ENCODE assay signal across 10 mouse cellular contexts in the genomic region with DNA sequence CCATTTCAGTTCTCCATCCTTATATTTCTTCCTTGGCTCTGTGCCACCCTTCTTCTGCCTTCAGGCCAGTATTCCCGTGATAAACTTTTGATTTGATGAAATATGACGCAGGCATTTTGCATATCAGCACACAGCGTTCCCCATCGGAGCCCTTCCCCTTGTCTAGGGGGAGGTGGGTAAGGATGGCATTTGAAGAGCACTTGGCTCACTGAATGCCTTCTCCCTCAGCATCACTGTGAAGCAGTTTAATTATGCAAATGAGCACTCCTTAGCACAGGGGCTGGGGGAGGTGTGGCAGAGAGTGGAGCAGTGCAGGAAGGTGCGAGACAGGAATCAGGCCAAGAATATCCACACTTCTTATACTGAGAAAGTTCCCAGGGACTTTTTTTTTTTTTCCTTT.
DNase-seq lines count a peak whose midpoint lies in the region; ATAC-seq lines count a peak whose summit lies in the region.
"Had no signal": no experiment of that assay in that cellular context is flagged by ENCODE, and none has a peak within 500 bp of the region (broad histone marks: within the 10 kb centered on the region; RNA-seq: fewer than 3 reads in every experiment).

No protein-coding gene starts in this region.

- no peaks in the 10 kb centered on the region for H3K27me3 ChIP-seq in liver, embryonic 12.5 days (replicated peaks)
- H3K27me3 ChIP-seq: CH12.LX had no signal

- peak; percentile 2 for DNase-seq in liver
- peak; percentile 17 to 26 for DNase-seq in frontal cortex, postnatal 25 days (ENCODE audit: low spot score in 2 of 2)
- DNase-seq in left cerebral cortex, postnatal 4 days: peak; percentile 31
- peak; percentile 2 for DNase-seq in right cerebral cortex, postnatal 4 days
- DNase-seq in T-cell, adult 2 months (ENCODE audit: low spot score): no peak
- DNase-seq in cerebellum, adult 9-10 months: no peak
- DNase-seq: gastrocnemius, postnatal 14 days had no signal

- no peak overlapping the region for H3K27ac ChIP-seq in liver, embryonic 12.5 days

- no peaks in the 10 kb centered on the region for H3K4me1 ChIP-seq in liver, embryonic 12.5 days

- intact Hi-C loops in left cerebral cortex, postnatal 4 days (cut with DNase I): loop anchor here (2.0 kb wide), 1 partner anchor 36 kb away; no protein-coding TSS in a partner anchor

- 52% methylated on average over 5 of the region's 5 CpGs for WGBS in liver, embryonic 12.5 days (ENCODE audit: insufficient replicate concordance)

- no peak for ATAC-seq in liver, embryonic 12.5 days
- ATAC-seq in megakaryocyte, adult 5-6 weeks (ENCODE audit: poor library complexity, severe bottlenecking): no peak

- no peak overlapping the region for H3K9ac ChIP-seq in liver, embryonic 12.5 days

- H3K36me3 ChIP-seq in liver, embryonic 12.5 days: no peaks in the 10 kb centered on the region

- H3K9me3 ChIP-seq in liver, embryonic 12.5 days (replicated peaks): no peaks in the 10 kb centered on the region

- no peak overlapping the region for H3K4me2 ChIP-seq in liver, embryonic 12.5 days

- no peak overlapping the region for H3K4me3 ChIP-seq in liver, embryonic 12.5 days

Comparison
In these comparisons a context has a peak if more than half of its experiments do, and no peak if none do; other contexts are left out.
1. DNase-seq: peak in liver (single experiment), frontal cortex, postnatal 25 days (2 of 2), left cerebral cortex, postnatal 4 days (single experiment) and right cerebral cortex, postnatal 4 days (single experiment); none in T-cell, adult 2 months (single experiment) and cerebellum, adult 9-10 months (single experiment).